Mouse (Mus musculus): ENCODE measurements around the gene Acer1. TPM values are rescaled to one million over a fixed set of nuclear protein-coding genes. Genes with fewer than 3 reads are reported as not detected.

The Acer1 gene
- total and polyA plus RNA-seq, 3 experiments: not detected

DNA sequence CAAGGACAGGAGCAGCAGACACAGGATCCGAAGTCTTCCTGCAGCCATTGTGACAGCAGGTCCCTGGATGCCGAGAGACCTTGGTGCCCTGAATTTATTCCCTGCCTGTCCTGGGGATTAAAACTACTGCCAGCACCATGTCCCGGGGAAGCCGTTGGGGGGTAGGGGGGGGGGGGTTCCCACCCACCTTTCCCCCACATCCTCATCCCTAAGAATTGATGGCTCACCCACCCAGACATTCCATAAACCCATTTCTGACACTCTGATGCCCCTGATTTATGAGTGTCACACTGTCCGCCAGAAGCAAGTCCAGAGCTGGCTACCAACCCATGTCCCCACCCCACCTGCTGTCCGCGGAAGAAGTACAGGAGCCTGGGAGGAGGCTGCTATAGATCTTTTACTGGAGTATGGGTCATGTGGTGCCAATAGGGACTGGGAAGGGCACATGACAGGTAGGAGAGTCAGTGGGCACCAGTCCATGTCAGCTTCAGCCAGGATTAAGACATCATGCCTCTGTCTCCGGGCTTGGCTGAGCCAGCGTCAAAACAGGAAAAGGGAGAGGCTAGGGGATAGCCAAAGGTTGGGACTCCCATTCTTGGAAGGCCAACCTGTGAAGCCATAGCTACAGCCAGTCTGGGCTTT, 18.2 kb upstream of the Acer1 start, which contains the start of gene Pspn:
Gene Pspn (minus strand): TSS at position 51 of the 642 bp plus-strand sequence.
- Histone ChIP-seq H3K4me2 (ENCODE audit: insufficient read depth, low read depth, poor library complexity, severe bottlenecking) (no peak within 1 kb of the TSS), H3K4me3 (replicated peaks in 1 of 3; ENCODE audit: low read depth in 2 of 3, low read length in 2 of 3, poor library complexity in 1 of 3) (no peak within 1 kb of the TSS), H3K4me1 (ENCODE audit: control insufficient read depth in 1 of 2, insufficient read depth in 2 of 2) (peaks cover 4 to 33% of the 10 kb centered on the region in 2 experiments; a peak in 3 of 4 replicates), H3K9me3 (replicated peaks; ENCODE audit: low read length) (no peaks in the 10 kb centered on the region), H3K27me3 (replicated peaks) (no peaks in the 10 kb centered on the region), H3K36me3 (replicated peaks in 1 of 2; ENCODE audit: control insufficient read depth in 1 of 2, insufficient read depth in 1 of 2, low read length in 1 of 2) (peaks cover 50 to 84% of the 10 kb centered on the region in 2 experiments), H3K79me2 (replicated peaks; ENCODE audit: control insufficient read depth, extremely low read depth, insufficient read depth, poor library complexity, severe bottlenecking) (no peaks in the 10 kb centered on the region), H3K9ac (ENCODE audit: insufficient read depth, low read depth) (no peak within 1 kb of the TSS), H3K27ac (ENCODE audit: insufficient read depth, low read depth) (no peak within 1 kb of the TSS)
- dilution Hi-C loops (cut with MboI; ENCODE audit: extremely low pct_ligation_motif_present, extremely low pct_unique_long_range_greater_than_20kb, low sequenced_read_pairs): no loop called here
- DNase-seq (ENCODE audit: extremely low read depth): no peak
- in situ Hi-C loops (cut with MboI; ENCODE audit: low pct_ligation_motif_present, low pct_unique_long_range_greater_than_20kb, low sequenced_read_pairs): loop anchor here (10.0 kb wide), 2 partner anchors 205 to 335 kb away; no protein-coding TSS in a partner anchor
- no peak for TF ChIP-seq TCF12 (IDR thresholded peaks at IDR 0.05; ENCODE audit: low read depth, low read length)
- TF ChIP-seq RAD21 (IDR thresholded peaks at IDR 0.05; ENCODE audit: low read depth, low read length): no peak
- no peak for TF ChIP-seq EP300 (IDR thresholded peaks at IDR 0.05; ENCODE audit: low read length)
- TF ChIP-seq RCOR1 (conservative IDR thresholded peaks at IDR 0.05; ENCODE audit: low read depth, low read length): no peak
- TF ChIP-seq SMC3 (IDR thresholded peaks at IDR 0.05; ENCODE audit: low read depth, low read length): no peak
- no peak for TF ChIP-seq KAT2A (IDR thresholded peaks at IDR 0.05; ENCODE audit: insufficient replicate concordance, low read length)
- no peak for TF ChIP-seq CTCF (conservative IDR thresholded peaks at IDR 0.05 in 1 of 2, IDR thresholded peaks at IDR 0.05 in 1 of 2; ENCODE audit: low read depth in 2 of 2, low read length in 2 of 2)

DNA sequence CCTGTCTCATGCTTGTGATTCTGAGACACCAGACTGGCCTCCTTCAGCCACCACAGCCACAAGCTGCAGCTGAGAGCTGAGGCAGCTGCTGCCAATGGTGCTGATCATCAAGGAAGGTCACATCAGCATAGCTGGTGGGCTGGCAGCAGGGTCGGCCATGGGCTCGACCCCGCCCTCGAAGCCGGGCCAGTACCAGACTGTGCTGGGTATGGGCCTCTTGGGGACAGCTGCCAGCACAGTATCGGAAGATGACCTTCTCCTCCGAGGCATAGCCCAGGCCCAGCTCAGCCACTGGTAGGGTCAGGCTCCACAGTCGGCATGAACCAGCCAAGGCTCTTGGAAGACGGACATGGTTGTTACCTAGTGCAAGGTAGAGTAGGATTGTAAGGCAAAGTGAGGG, 17.5 kb upstream of the Acer1 start:
- dilution Hi-C loops (cut with MboI; ENCODE audit: extremely low pct_ligation_motif_present, extremely low pct_unique_long_range_greater_than_20kb, low sequenced_read_pairs): no loop called here
- no peak for DNase-seq (ENCODE audit: extremely low read depth)
- in situ Hi-C loops (cut with MboI; ENCODE audit: low pct_ligation_motif_present, low pct_unique_long_range_greater_than_20kb, low sequenced_read_pairs): loop anchor here (10.0 kb wide), 2 partner anchors 205 to 335 kb away; no protein-coding TSS in a partner anchor

DNA sequence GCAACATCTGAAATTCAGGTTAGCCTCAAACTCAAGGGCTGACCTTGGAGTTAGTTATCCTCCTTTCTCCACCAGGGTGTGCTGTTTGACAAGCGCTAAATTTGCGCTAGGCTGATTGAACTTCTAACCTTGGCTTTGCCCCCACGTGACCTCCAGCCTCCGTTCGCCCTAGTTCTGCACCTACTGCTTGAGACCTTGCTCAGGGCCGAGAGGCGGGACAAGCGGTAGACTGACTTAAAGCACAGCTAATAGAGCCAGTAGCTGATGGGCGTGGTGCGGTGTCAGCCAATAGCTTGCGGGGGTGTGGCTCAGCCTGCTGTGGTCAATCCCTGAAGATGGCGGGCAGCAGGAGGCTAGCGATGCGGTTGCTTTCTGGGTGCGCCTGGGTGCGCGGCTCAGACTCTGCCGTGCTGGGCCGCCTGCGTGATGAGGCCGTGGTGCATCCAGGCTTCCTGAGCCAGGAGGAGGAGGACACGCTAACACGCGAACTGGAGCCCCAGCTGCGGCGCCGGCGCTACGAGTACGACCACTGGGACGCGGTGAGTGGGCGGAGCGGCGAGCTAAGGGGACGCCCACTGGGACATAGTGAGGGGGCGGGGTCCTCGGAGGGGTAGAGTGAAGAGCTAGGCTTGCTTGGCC, 15.2 kb upstream of the Acer1 start, which contains the start of gene Alkbh7:
Gene Alkbh7 (plus strand): TSS at position 311 of the 639 bp plus-strand sequence.
- Histone ChIP-seq H3K9ac (ENCODE audit: insufficient read depth, low read depth) (peak within 1 kb of the TSS; percentile 32), H3K36me3 (replicated peaks in 1 of 2; ENCODE audit: control insufficient read depth in 1 of 2, insufficient read depth in 1 of 2, low read length in 1 of 2) (peaks cover 53 to 85% of the 10 kb centered on the region in 2 experiments), H3K9me3 (replicated peaks; ENCODE audit: low read length) (no peaks in the 10 kb centered on the region), H3K4me2 (ENCODE audit: insufficient read depth, low read depth, poor library complexity, severe bottlenecking) (peak within 1 kb of the TSS; percentile 72), H3K4me1 (ENCODE audit: control insufficient read depth in 1 of 2, insufficient read depth in 2 of 2) (peaks cover 8 to 40% of the 10 kb centered on the region in 2 experiments), H3K79me2 (replicated peaks; ENCODE audit: control insufficient read depth, extremely low read depth, insufficient read depth, poor library complexity, severe bottlenecking) (peaks cover 3% of the 10 kb centered on the region; the same call in 1 of the 2 replicates), H3K27me3 (replicated peaks) (no peaks in the 10 kb centered on the region), H3K27ac (ENCODE audit: insufficient read depth, low read depth) (peak within 1 kb of the TSS; percentile 42; the same call in 1 of the 2 replicates), H3K4me3 (replicated peaks in 1 of 3; ENCODE audit: low read depth in 2 of 3, low read length in 2 of 3, poor library complexity in 1 of 3) (peak within 1 kb of the TSS; percentile 68 to 87 (median 76))
- in situ Hi-C loops (cut with MboI; ENCODE audit: low pct_ligation_motif_present, low pct_unique_long_range_greater_than_20kb, low sequenced_read_pairs) (loop anchor here (10.0 kb wide), 2 partner anchors 208 to 338 kb away; no protein-coding TSS in a partner anchor), dilution Hi-C loops (cut with MboI; ENCODE audit: extremely low pct_ligation_motif_present, extremely low pct_unique_long_range_greater_than_20kb, low sequenced_read_pairs) (no loop called here)
- peak; percentile 100 for DNase-seq (ENCODE audit: extremely low read depth)
- TF ChIP-seq MAFK (IDR thresholded peaks at IDR 0.05; ENCODE audit: insufficient replicate concordance, low read length): no peak
- peak; percentile 41; the same call in 1 of the 2 replicates for TF ChIP-seq ZC3H11A (IDR thresholded peaks at IDR 0.05; ENCODE audit: low read depth, low read length)
- peak; percentile 84 for TF ChIP-seq MYC (IDR thresholded peaks at IDR 0.05; ENCODE audit: low read depth, low read length)
- TF ChIP-seq MEF2A (IDR thresholded peaks at IDR 0.05; ENCODE audit: borderline replicate concordance, low read depth, low read length): no peak
- TF ChIP-seq GABPA (IDR thresholded peaks at IDR 0.05; ENCODE audit: insufficient replicate concordance, low read depth, low read length): no peak
- peak; percentile 98 for TF ChIP-seq POLR2AphosphoS2 (IDR thresholded peaks at IDR 0.05; ENCODE audit: low read depth, low read length)
- no peak for TF ChIP-seq ZNF384 (IDR thresholded peaks at IDR 0.05; ENCODE audit: low read depth, low read length)
- TF ChIP-seq USF2 (conservative IDR thresholded peaks at IDR 0.05; ENCODE audit: low read depth, low read length): peak; percentile 98
- no peak for TF ChIP-seq JUND (conservative IDR thresholded peaks at IDR 0.05; ENCODE audit: low read depth, low read length)
- no peak for TF ChIP-seq JUN (IDR thresholded peaks at IDR 0.05; ENCODE audit: insufficient read depth, low read depth, low read length)
- TF ChIP-seq E2F4 (IDR thresholded peaks at IDR 0.05; ENCODE audit: insufficient replicate concordance, low read depth, low read length): no peak
- no peak for TF ChIP-seq ETS1 (conservative IDR thresholded peaks at IDR 0.05; ENCODE audit: low read depth, low read length)
- TF ChIP-seq BHLHE40 (IDR thresholded peaks at IDR 0.05; ENCODE audit: low read depth, low read length): peak; percentile 91
- no peak for TF ChIP-seq RCOR1 (conservative IDR thresholded peaks at IDR 0.05; ENCODE audit: low read depth, low read length)

More for the DNA sequence above, 17.5 kb upstream of the Acer1 start:
- peaks cover 4 to 33% of the 10 kb centered on the region in 2 experiments; a peak in 3 of 4 replicates for H3K4me1 ChIP-seq (ENCODE audit: control insufficient read depth in 1 of 2, insufficient read depth in 2 of 2)
- no peak overlapping the region for H3K27ac ChIP-seq (ENCODE audit: insufficient read depth, low read depth)
- no peaks in the 10 kb centered on the region for H3K9me3 ChIP-seq (replicated peaks; ENCODE audit: low read length)
- TF ChIP-seq PAX5 (IDR thresholded peaks at IDR 0.05; ENCODE audit: low read length) (no peak), NRF1 (IDR thresholded peaks at IDR 0.05; ENCODE audit: low read depth, low read length) (no peak), ETS1 (conservative IDR thresholded peaks at IDR 0.05; ENCODE audit: low read depth, low read length) (no peak), BHLHE40 (IDR thresholded peaks at IDR 0.05; ENCODE audit: low read depth, low read length) (0 out of 2 replicates have a peak, but pooled peaks have one; percentile 26), POLR2AphosphoS2 (IDR thresholded peaks at IDR 0.05; ENCODE audit: low read depth, low read length) (no peak), MAFK (IDR thresholded peaks at IDR 0.05; ENCODE audit: insufficient replicate concordance, low read length) (no peak), MAX (IDR thresholded peaks at IDR 0.05; ENCODE audit: low read length) (no peak)
- no peak overlapping the region for H3K4me2 ChIP-seq (ENCODE audit: insufficient read depth, low read depth, poor library complexity, severe bottlenecking)
- peaks cover 49 to 85% of the 10 kb centered on the region in 2 experiments for H3K36me3 ChIP-seq (replicated peaks in 1 of 2; ENCODE audit: control insufficient read depth in 1 of 2, insufficient read depth in 1 of 2, low read length in 1 of 2)
- H3K27me3 ChIP-seq (replicated peaks): no peaks in the 10 kb centered on the region
- no peak overlapping the region for H3K9ac ChIP-seq (ENCODE audit: insufficient read depth, low read depth)
- no peaks in the 10 kb centered on the region for H3K79me2 ChIP-seq (replicated peaks; ENCODE audit: control insufficient read depth, extremely low read depth, insufficient read depth, poor library complexity, severe bottlenecking)
- no peak overlapping the region for H3K4me3 ChIP-seq (replicated peaks in 1 of 3; ENCODE audit: low read depth in 2 of 3, low read length in 2 of 3, poor library complexity in 1 of 3)

Data from CH12.LX (cell line).